Mouse (Mus musculus): ENCODE data around the gene Grap. TPM values are rescaled to one million over a fixed set of nuclear protein-coding genes. Genes with fewer than 3 reads are reported as not detected.

Grap gene
- polyA plus RNA-seq, 1 experiment from 2014 or later: 6.0 TPM

- H3K9me3 ChIP-seq: no peaks in the 10 kb centered on the region
- no peaks in the 10 kb centered on the region for H3K36me3 ChIP-seq (replicated peaks)
- H3K4me3 ChIP-seq: peak overlapping the region; percentile 32; the same call in 1 of the 2 replicates
- peaks cover 14% of the 10 kb centered on the region; the same call in 1 of the 2 replicates for H3K4me1 ChIP-seq
- 84% methylated on average over 2 of the region's 2 CpGs for WGBS
- no peak overlapping the region for H3K27ac ChIP-seq (replicated peaks)
- H3K27me3 ChIP-seq (replicated peaks; ENCODE audit: low read depth, poor library complexity, severe bottlenecking): no peaks in the 10 kb centered on the region
- no peak for DNase-seq (ENCODE audit: low spot score)
These were observed 503 bp downstream of the Grap start for GRCm38 (mm10) chr11:61653568-61653967.

- Histone ChIP-seq H3K27me3 (replicated peaks; ENCODE audit: low read depth, poor library complexity, severe bottlenecking) (no peaks in the 10 kb centered on the region), H3K4me1 (peaks cover 23% of the 10 kb centered on the region), H3K36me3 (replicated peaks) (no peaks in the 10 kb centered on the region), H3K27ac (replicated peaks) (no peak overlapping the region), H3K9me3 (no peaks in the 10 kb centered on the region), H3K4me3 (no peak overlapping the region)
- DNase-seq (ENCODE audit: low spot score): no peak
- 87% methylated on average over 4 of the region's 4 CpGs for WGBS
These were observed 1.8 kb downstream of the Grap start for GRCm38 (mm10) chr11:61654786-61655311.

GRCm38 (mm10) chr11:61655649-61656048 lies 2.6 kb downstream of the Grap start:
- H3K4me3 ChIP-seq: no peak overlapping the region
- DNase-seq (ENCODE audit: low spot score): no peak
- no peak overlapping the region for H3K27ac ChIP-seq (replicated peaks)
- peaks cover 23% of the 10 kb centered on the region for H3K4me1 ChIP-seq
- H3K36me3 ChIP-seq (replicated peaks): no peaks in the 10 kb centered on the region
- no peaks in the 10 kb centered on the region for H3K27me3 ChIP-seq (replicated peaks; ENCODE audit: low read depth, poor library complexity, severe bottlenecking)
- H3K9me3 ChIP-seq: no peaks in the 10 kb centered on the region
- WGBS: 64% methylated on average over 4 of the region's 4 CpGs

GRCm38 (mm10) chr11:61656148-61656850 lies 3.2 kb downstream of the Grap start:
- Histone ChIP-seq H3K27me3 (replicated peaks; ENCODE audit: low read depth, poor library complexity, severe bottlenecking) (no peaks in the 10 kb centered on the region), H3K4me1 (peaks cover 26% of the 10 kb centered on the region), H3K4me3 (no peak overlapping the region), H3K9me3 (no peaks in the 10 kb centered on the region), H3K36me3 (replicated peaks) (no peaks in the 10 kb centered on the region), H3K27ac (replicated peaks) (no peak overlapping the region)
- WGBS: 74% methylated on average over 6 of the region's 6 CpGs
- no peak for DNase-seq (ENCODE audit: low spot score)

- Histone ChIP-seq H3K27ac (replicated peaks) (no peak overlapping the region), H3K27me3 (replicated peaks; ENCODE audit: low read depth, poor library complexity, severe bottlenecking) (no peaks in the 10 kb centered on the region), H3K9me3 (no peaks in the 10 kb centered on the region), H3K4me3 (no peak overlapping the region), H3K36me3 (replicated peaks) (no peaks in the 10 kb centered on the region), H3K4me1 (peaks cover 29% of the 10 kb centered on the region)
- DNase-seq (ENCODE audit: low spot score): no peak
- WGBS: 70% methylated on average over 2 of the region's 2 CpGs
These were observed 4.4 kb downstream of the Grap start for GRCm38 (mm10) chr11:61657432-61657831.

- Histone ChIP-seq H3K36me3 (replicated peaks) (no peaks in the 10 kb centered on the region), H3K4me1 (peaks cover 24% of the 10 kb centered on the region), H3K4me3 (no peak overlapping the region), H3K9me3 (no peaks in the 10 kb centered on the region), H3K27ac (replicated peaks) (peak overlapping the region; percentile 40; the same call in 1 of the 2 replicates), H3K27me3 (replicated peaks; ENCODE audit: low read depth, poor library complexity, severe bottlenecking) (no peaks in the 10 kb centered on the region)
- 92% methylated on average over 3 of the region's 3 CpGs for WGBS
- DNase-seq (ENCODE audit: low spot score): no peak
These were observed 5.4 kb downstream of the Grap start for GRCm38 (mm10) chr11:61658360-61658922.

GRCm38 (mm10) chr11:61659011-61659858 lies 6.2 kb downstream of the Grap start:
- no peak overlapping the region for H3K4me3 ChIP-seq
- H3K27ac ChIP-seq (replicated peaks): no peak overlapping the region
- no peaks in the 10 kb centered on the region for H3K27me3 ChIP-seq (replicated peaks; ENCODE audit: low read depth, poor library complexity, severe bottlenecking)
- H3K4me1 ChIP-seq: peaks cover 24% of the 10 kb centered on the region
- no peaks in the 10 kb centered on the region for H3K36me3 ChIP-seq (replicated peaks)
- DNase-seq (ENCODE audit: low spot score): no peak
- WGBS: 77% methylated on average over 4 of the region's 4 CpGs
- H3K9me3 ChIP-seq: no peaks in the 10 kb centered on the region

- Histone ChIP-seq H3K4me1 (peaks cover 25% of the 10 kb centered on the region), H3K4me3 (no peak overlapping the region), H3K27ac (replicated peaks) (no peak overlapping the region), H3K36me3 (replicated peaks) (no peaks in the 10 kb centered on the region), H3K9me3 (no peaks in the 10 kb centered on the region), H3K27me3 (replicated peaks; ENCODE audit: low read depth, poor library complexity, severe bottlenecking) (no peaks in the 10 kb centered on the region)
- WGBS: 89% methylated on average over 8 of the region's 8 CpGs
- DNase-seq (ENCODE audit: low spot score): no peak
These were observed 6.9 kb downstream of the Grap start for GRCm38 (mm10) chr11:61660001-61660400.

- Histone ChIP-seq H3K27me3 (replicated peaks; ENCODE audit: low read depth, poor library complexity, severe bottlenecking) (no peaks in the 10 kb centered on the region), H3K27ac (replicated peaks) (no peak overlapping the region), H3K4me1 (peaks cover 26% of the 10 kb centered on the region), H3K4me3 (no peak overlapping the region), H3K9me3 (no peaks in the 10 kb centered on the region), H3K36me3 (replicated peaks) (no peaks in the 10 kb centered on the region)
- WGBS: 73% methylated on average over 7 of the region's 7 CpGs
- DNase-seq (ENCODE audit: low spot score): no peak
These were observed 7.8 kb downstream of the Grap start for GRCm38 (mm10) chr11:61660806-61661392.

GRCm38 (mm10) chr11:61662189-61662588 lies 9.1 kb downstream of the Grap start:
- Histone ChIP-seq H3K27me3 (replicated peaks; ENCODE audit: low read depth, poor library complexity, severe bottlenecking) (no peaks in the 10 kb centered on the region), H3K36me3 (replicated peaks) (no peaks in the 10 kb centered on the region), H3K9me3 (no peaks in the 10 kb centered on the region), H3K4me1 (peaks cover 26% of the 10 kb centered on the region), H3K4me3 (no peak overlapping the region), H3K27ac (replicated peaks) (no peak overlapping the region)
- WGBS: 89% methylated on average over 5 of the region's 5 CpGs
- DNase-seq (ENCODE audit: low spot score): no peak

GRCm38 (mm10) chr11:61665401-61665800 lies 12.3 kb downstream of the Grap start:
- Histone ChIP-seq H3K9me3 (no peaks in the 10 kb centered on the region), H3K36me3 (replicated peaks) (no peaks in the 10 kb centered on the region), H3K27me3 (replicated peaks; ENCODE audit: low read depth, poor library complexity, severe bottlenecking) (peaks cover 8% of the 10 kb centered on the region), H3K27ac (replicated peaks) (no peak overlapping the region), H3K4me1 (peaks cover 12% of the 10 kb centered on the region; the same call in 1 of the 2 replicates), H3K4me3 (no peak overlapping the region)
- no peak for DNase-seq (ENCODE audit: low spot score)
- WGBS: 85% methylated on average over 4 of the region's 4 CpGs

Measured in embryonic facial prominence, embryonic 10.5 days (tissue).